Mouse (Mus musculus): ENCODE results near the gene Tarbp1.

DNA sequence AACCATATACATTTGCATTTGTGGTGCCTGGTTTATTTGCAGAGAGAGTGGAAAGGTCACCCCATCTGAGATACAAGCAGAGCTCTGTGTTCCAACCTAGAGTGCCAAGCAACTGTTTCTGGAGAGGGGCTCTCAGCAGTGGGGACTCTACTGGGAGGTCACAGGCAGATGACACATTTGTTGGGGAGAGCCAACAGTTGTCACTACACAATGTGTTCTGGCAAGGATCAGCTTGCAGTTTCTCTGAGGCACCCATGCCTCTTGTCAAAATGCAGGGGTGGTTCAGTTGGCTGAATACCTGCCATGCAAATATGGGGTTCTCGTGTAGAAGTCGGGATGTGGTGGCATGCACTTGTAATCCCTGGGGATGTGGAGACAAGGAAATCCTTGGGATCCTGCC is 33.4 kb upstream of the Tarbp1 start:
- TF ChIP-seq GATA1 (IDR thresholded peaks at IDR 0.05; ENCODE audit: low read length): no peak
- no peak for TF ChIP-seq TAL1 (IDR thresholded peaks at IDR 0.05; ENCODE audit: low read length)
